Mouse (Mus musculus) limb, embryonic 13.5 days (tissue): ENCODE results near the gene Mecr. TPM values are rescaled to one million over a fixed set of nuclear protein-coding genes. Genes with fewer than 3 reads are reported as not detected.
A peak's percentile ranks its signal among the peaks of the same experiment; 100 is the strongest.

Experiments
- ATAC-seq: fragments of 200-750 bp; cut with Nextera tagmentation; 2 replicates; pipeline ENCODE4 v1.8.0; 2017; ENCODE audit warnings: low read depth, moderate number of reproducible peaks, moderate TSS enrichment; ENCODE audit not compliant: low FRiP score
- H3K27ac ChIP-seq: fragments of 300-500 bp; sonication (generic); 2 replicates; pipeline ENCODE4 v1.5.1; 2015; ENCODE audit warnings: inconsistent platforms, mild to moderate bottlenecking, moderate library complexity
- H3K27me3 ChIP-seq: fragments of 300-500 bp; sonication (generic); 2 replicates; pipeline ENCODE4 v1.6.1; 2015; ENCODE audit warnings: mild to moderate bottlenecking, inconsistent platforms
- H3K36me3 ChIP-seq: fragments of 300-500 bp; sonication (generic); 2 replicates; pipeline ENCODE4 v1.6.1; 2015; ENCODE audit warnings: inconsistent platforms, mild to moderate bottlenecking, moderate library complexity
- H3K4me1 ChIP-seq: fragments of 300-500 bp; sonication (generic); 2 replicates; pipeline ENCODE4 v1.6.1; 2015; ENCODE audit warnings: inconsistent platforms
- H3K4me2 ChIP-seq: fragments of 300-500 bp; sonication (generic); replicated peaks from 2 replicates; pipeline ENCODE4 v1.6.1; 2015; ENCODE audit warnings: inconsistent platforms, mild to moderate bottlenecking, moderate library complexity
- H3K4me3 ChIP-seq: fragments of 300-500 bp; sonication (generic); 2 replicates; pipeline ENCODE4 v1.5.1; 2015; ENCODE audit warnings: moderate library complexity, mild to moderate bottlenecking, inconsistent platforms
- H3K9ac ChIP-seq: fragments of 300-500 bp; sonication (generic); 2 replicates; pipeline ENCODE4 v1.6.1; 2015; ENCODE audit warnings: mild to moderate bottlenecking, inconsistent platforms
- H3K9me3 ChIP-seq: fragments of 300-500 bp; sonication (generic); 2 replicates; pipeline ENCODE4 v1.6.1; 2016; ENCODE audit warnings: inconsistent platforms
- WGBS: fragments of 180-500 bp; shearing (Covaris S2); methylation state at CpG from one replicate; pipeline ENCODE4 v1.1.7; 2015; 5-methylcytosine and 5-hydroxymethylcytosine counted together
- polyA plus RNA-seq: library from polyadenylated mRNA; unstranded; fragments of >200 nt; fragmentation: Nextera tagmentation; extraction: Ambion mirVana; gene quantifications from 2 replicates; pipeline ENCODE4 v1.2.1, GENCODE M21; 2015

Mecr gene
- polyA plus RNA-seq, 1 experiment from 2014 or later = 40.5 TPM

- 0 out of 2 replicates have a peak, but pooled peaks cover 3% of the 10 kb centered on the region for H3K36me3 ChIP-seq
- H3K4me2 ChIP-seq = peak overlapping the region; percentile 90
- H3K4me3 ChIP-seq = peak overlapping the region; percentile 97
- H3K9me3 ChIP-seq = no peaks in the 10 kb centered on the region
- under 1% methylated on average over 20 of the region's 20 CpGs for WGBS
- H3K4me1 ChIP-seq = peaks cover 43% of the 10 kb centered on the region
- H3K9ac ChIP-seq = peak overlapping the region; percentile 100
- H3K27ac ChIP-seq = peak overlapping the region; percentile 100
- no peaks in the 10 kb centered on the region for H3K27me3 ChIP-seq
- peak; percentile 7; the same call in 1 of the 2 replicates for ATAC-seq
Observed at GRCm38 (mm10) chr4:131874169-131874536, 30.9 kb downstream of the Mecr start.

GRCm38 (mm10) chr4:131874567-131874966, 31.3 kb downstream of the Mecr start:
- Histone ChIP-seq H3K4me1 (peaks cover 47% of the 10 kb centered on the region), H3K4me3 (peak overlapping the region; percentile 97), H3K4me2 (peak overlapping the region; percentile 90), H3K9ac (peak overlapping the region; percentile 100), H3K9me3 (no peaks in the 10 kb centered on the region), H3K27me3 (no peaks in the 10 kb centered on the region), H3K36me3 (0 out of 2 replicates have a peak, but pooled peaks cover 3% of the 10 kb centered on the region), H3K27ac (peak overlapping the region; percentile 100)
- 3% methylated on average over 11 of the region's 11 CpGs for WGBS
- no peak for ATAC-seq

GRCm38 (mm10) chr4:131875242-131875641, 32.0 kb downstream of the Mecr start:
- no peaks in the 10 kb centered on the region for H3K27me3 ChIP-seq
- no peaks in the 10 kb centered on the region for H3K36me3 ChIP-seq
- H3K4me2 ChIP-seq = peak overlapping the region; percentile 90
- 27% methylated on average over 3 of the region's 3 CpGs for WGBS
- peaks cover 53% of the 10 kb centered on the region for H3K4me1 ChIP-seq
- H3K9me3 ChIP-seq = no peaks in the 10 kb centered on the region
- peak overlapping the region; percentile 100 for H3K9ac ChIP-seq
- no peak overlapping the region for H3K27ac ChIP-seq
- peak overlapping the region; percentile 97 for H3K4me3 ChIP-seq
- no peak for ATAC-seq

GRCm38 (mm10) chr4:131876836-131877235, 33.6 kb downstream of the Mecr start:
- H3K36me3 ChIP-seq = no peaks in the 10 kb centered on the region
- ATAC-seq = no peak
- WGBS = 58% methylated on average over 2 of the region's 2 CpGs
- H3K27me3 ChIP-seq = no peaks in the 10 kb centered on the region
- no peak overlapping the region for H3K4me2 ChIP-seq
- H3K4me3 ChIP-seq = no peak overlapping the region
- H3K27ac ChIP-seq = no peak overlapping the region
- peaks cover 66% of the 10 kb centered on the region for H3K4me1 ChIP-seq
- H3K9ac ChIP-seq = no peak overlapping the region
- H3K9me3 ChIP-seq = no peaks in the 10 kb centered on the region

- no peak for ATAC-seq
- no peak overlapping the region for H3K9ac ChIP-seq
- H3K27ac ChIP-seq = no peak overlapping the region
- H3K4me3 ChIP-seq = no peak overlapping the region
- H3K4me1 ChIP-seq = peaks cover 68% of the 10 kb centered on the region
- no peaks in the 10 kb centered on the region for H3K27me3 ChIP-seq
- no peaks in the 10 kb centered on the region; the same call in 1 of the 2 replicates for H3K36me3 ChIP-seq
- H3K4me2 ChIP-seq = no peak overlapping the region
- H3K9me3 ChIP-seq = no peaks in the 10 kb centered on the region
- WGBS = 73% methylated on average over 1 of the region's 1 CpGs
Observed at GRCm38 (mm10) chr4:131879692-131880091, 36.4 kb downstream of the Mecr start.

- no peaks in the 10 kb centered on the region for H3K27me3 ChIP-seq
Observed at GRCm38 (mm10) chr4:131881306-131881705, 38.0 kb downstream of the Mecr start.

GRCm38 (mm10) chr4:131883571-131883970, 40.3 kb downstream of the Mecr start:
- Histone ChIP-seq H3K9me3 (no peaks in the 10 kb centered on the region), H3K36me3 (peaks cover 24% of the 10 kb centered on the region), H3K27me3 (no peaks in the 10 kb centered on the region), H3K9ac (no peak overlapping the region), H3K4me1 (peaks cover 35% of the 10 kb centered on the region), H3K4me3 (no peak overlapping the region), H3K4me2 (no peak overlapping the region), H3K27ac (no peak overlapping the region)
- 74% methylated on average over 6 of the region's 6 CpGs for WGBS
- ATAC-seq = no peak

More at GRCm38 (mm10) chr4:131881306-131881705, 38.0 kb downstream of the Mecr start:
- ATAC-seq = no peak
- Histone ChIP-seq H3K36me3 (peaks cover 16% of the 10 kb centered on the region), H3K4me1 (peaks cover 52% of the 10 kb centered on the region), H3K27ac (no peak overlapping the region), H3K4me3 (no peak overlapping the region), H3K4me2 (no peak overlapping the region), H3K9ac (no peak overlapping the region), H3K9me3 (no peaks in the 10 kb centered on the region)
- WGBS = 85% methylated on average over 7 of the region's 7 CpGs

GRCm38 (mm10) chr4:131885376-131885775, 42.1 kb downstream of the Mecr start:
- Histone ChIP-seq H3K9ac (no peak overlapping the region), H3K4me2 (no peak overlapping the region), H3K27me3 (no peaks in the 10 kb centered on the region), H3K36me3 (peaks cover 24% of the 10 kb centered on the region), H3K4me3 (no peak overlapping the region), H3K27ac (no peak overlapping the region), H3K9me3 (no peaks in the 10 kb centered on the region), H3K4me1 (peaks cover 39% of the 10 kb centered on the region)
- no peak for ATAC-seq
- 74% methylated on average over 6 of the region's 6 CpGs for WGBS

- Histone ChIP-seq H3K36me3 (peaks cover 47% of the 10 kb centered on the region), H3K9me3 (no peaks in the 10 kb centered on the region)
Observed at GRCm38 (mm10) chr4:131888564-131888963, 45.3 kb downstream of the Mecr start.

GRCm38 (mm10) chr4:131890692-131891091, 47.4 kb downstream of the Mecr start:
- H3K36me3 ChIP-seq = peaks cover 54% of the 10 kb centered on the region
- no peak overlapping the region for H3K4me3 ChIP-seq
- no peak for ATAC-seq
- H3K4me1 ChIP-seq = peaks cover 17% of the 10 kb centered on the region
- no peak overlapping the region for H3K27ac ChIP-seq
- no peaks in the 10 kb centered on the region for H3K27me3 ChIP-seq
- H3K9ac ChIP-seq = no peak overlapping the region
- no peaks in the 10 kb centered on the region for H3K9me3 ChIP-seq
- H3K4me2 ChIP-seq = no peak overlapping the region
- 91% methylated on average over 3 of the region's 3 CpGs for WGBS

More at GRCm38 (mm10) chr4:131888564-131888963, 45.3 kb downstream of the Mecr start:
- no peak overlapping the region for H3K9ac ChIP-seq
- H3K27ac ChIP-seq = no peak overlapping the region
- peaks cover 19% of the 10 kb centered on the region for H3K4me1 ChIP-seq
- ATAC-seq = no peak
- no peak overlapping the region for H3K4me3 ChIP-seq
- H3K4me2 ChIP-seq = no peak overlapping the region
- no peaks in the 10 kb centered on the region for H3K27me3 ChIP-seq
- WGBS = 80% methylated on average over 1 of the region's 1 CpGs

- no peak overlapping the region for H3K4me3 ChIP-seq
- H3K9ac ChIP-seq = no peak overlapping the region
- H3K27me3 ChIP-seq = no peaks in the 10 kb centered on the region
- H3K4me1 ChIP-seq = no peaks in the 10 kb centered on the region
- 0 out of 2 replicates have a peak, but pooled peaks cover 3% of the 10 kb centered on the region for H3K9me3 ChIP-seq
- no peak for ATAC-seq
- H3K4me2 ChIP-seq = no peak overlapping the region
- H3K27ac ChIP-seq = no peak overlapping the region
- WGBS = 96% methylated on average over 5 of the region's 5 CpGs
- peaks cover 83% of the 10 kb centered on the region for H3K36me3 ChIP-seq
Observed at GRCm38 (mm10) chr4:131897109-131897508, 53.8 kb downstream of the Mecr start.

- ATAC-seq = no peak
- Histone ChIP-seq H3K4me1 (no peaks in the 10 kb centered on the region), H3K9me3 (0 out of 2 replicates have a peak, but pooled peaks cover 3% of the 10 kb centered on the region), H3K36me3 (peaks cover 83% of the 10 kb centered on the region), H3K27me3 (no peaks in the 10 kb centered on the region), H3K4me2 (no peak overlapping the region), H3K4me3 (no peak overlapping the region), H3K27ac (no peak overlapping the region), H3K9ac (no peak overlapping the region)
- WGBS = 96% methylated on average over 8 of the region's 8 CpGs
Observed at GRCm38 (mm10) chr4:131897787-131898186, 54.5 kb downstream of the Mecr start.
